Mouse (Mus musculus): ENCODE measurements around the gene Lamb1. TPM values are rescaled to one million over a fixed set of nuclear protein-coding genes. Genes with fewer than 3 reads are reported as not detected.

Lamb1 gene
- total and polyA plus RNA-seq, 3 experiments, result under 0.01 TPM; not detected in 2

DNA sequence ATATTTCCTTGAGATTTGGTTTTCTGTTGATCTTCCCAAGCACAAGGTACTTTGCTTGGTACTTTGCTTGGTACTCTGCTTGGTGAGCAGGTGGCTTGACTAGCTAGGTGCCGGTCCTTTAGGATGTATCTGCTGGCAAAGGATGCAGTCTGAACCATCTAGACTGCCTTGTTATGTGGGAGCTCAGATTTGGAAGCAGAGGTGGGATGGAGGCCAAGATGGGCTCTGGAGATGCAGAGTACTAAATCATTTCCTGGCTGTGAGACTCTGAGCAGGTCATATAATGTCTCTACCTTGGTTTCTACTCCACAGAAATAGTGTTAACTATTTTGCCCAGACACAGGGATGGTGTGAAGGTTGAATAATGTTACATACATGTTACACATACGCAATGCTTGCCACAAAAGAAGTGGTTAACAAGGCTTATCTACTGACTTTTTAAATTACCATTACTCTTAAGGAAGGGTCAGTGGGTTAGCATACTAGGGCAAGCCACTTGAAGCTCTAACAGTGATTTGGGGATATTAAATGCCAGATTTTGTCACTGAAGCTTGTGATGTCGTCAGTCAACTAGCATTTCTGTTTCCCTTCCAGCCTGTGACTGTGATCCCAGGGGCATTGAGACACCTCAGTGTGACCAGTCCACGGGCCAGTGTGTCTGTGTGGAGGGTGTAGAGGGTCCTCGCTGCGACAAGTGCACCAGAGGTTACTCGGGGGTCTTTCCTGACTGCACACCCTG, 52.8 kb downstream of the Lamb1 start:
- in situ Hi-C loops (cut with MboI; ENCODE audit: low pct_ligation_motif_present, low pct_unique_long_range_greater_than_20kb, low sequenced_read_pairs), result no loop called here
- TF ChIP-seq JUND (conservative IDR thresholded peaks at IDR 0.05; ENCODE audit: low read depth, low read length) (no peak), NRF1 (IDR thresholded peaks at IDR 0.05; ENCODE audit: low read depth, low read length) (no peak), GABPA (IDR thresholded peaks at IDR 0.05; ENCODE audit: insufficient replicate concordance, low read depth, low read length) (no peak), EP300 (IDR thresholded peaks at IDR 0.05; ENCODE audit: low read length) (no peak), ELF1 (IDR thresholded peaks at IDR 0.05; ENCODE audit: low read depth, low read length) (no peak), CHD1 (IDR thresholded peaks at IDR 0.05; ENCODE audit: low read depth, low read length) (no peak), USF1 (IDR thresholded peaks at IDR 0.05; ENCODE audit: low read depth, low read length) (no peak), POLR2AphosphoS2 (IDR thresholded peaks at IDR 0.05; ENCODE audit: low read depth, low read length) (no peak), RAD21 (IDR thresholded peaks at IDR 0.05; ENCODE audit: low read depth, low read length) (no peak), ZC3H11A (IDR thresholded peaks at IDR 0.05; ENCODE audit: low read depth, low read length) (no peak), UBTF (IDR thresholded peaks at IDR 0.05; ENCODE audit: low read depth, low read length) (no peak), PAX5 (IDR thresholded peaks at IDR 0.05; ENCODE audit: low read length) (no peak), CTCF (conservative IDR thresholded peaks at IDR 0.05 in 1 of 2, IDR thresholded peaks at IDR 0.05 in 1 of 2; ENCODE audit: low read depth in 2 of 2, low read length in 2 of 2) (no peak), MYC (IDR thresholded peaks at IDR 0.05; ENCODE audit: low read depth, low read length) (no peak), ZMIZ1 (IDR thresholded peaks at IDR 0.05; ENCODE audit: low read depth, low read length) (no peak), MAZ (IDR thresholded peaks at IDR 0.05; ENCODE audit: low read depth, low read length) (no peak), JUN (IDR thresholded peaks at IDR 0.05; ENCODE audit: insufficient read depth, low read depth, low read length) (no peak), POLR2A (IDR thresholded peaks at IDR 0.05; ENCODE audit: low read depth, low read length) (no peak)
- dilution Hi-C loops (cut with MboI; ENCODE audit: extremely low pct_ligation_motif_present, extremely low pct_unique_long_range_greater_than_20kb, low sequenced_read_pairs), result no loop called here

DNA sequence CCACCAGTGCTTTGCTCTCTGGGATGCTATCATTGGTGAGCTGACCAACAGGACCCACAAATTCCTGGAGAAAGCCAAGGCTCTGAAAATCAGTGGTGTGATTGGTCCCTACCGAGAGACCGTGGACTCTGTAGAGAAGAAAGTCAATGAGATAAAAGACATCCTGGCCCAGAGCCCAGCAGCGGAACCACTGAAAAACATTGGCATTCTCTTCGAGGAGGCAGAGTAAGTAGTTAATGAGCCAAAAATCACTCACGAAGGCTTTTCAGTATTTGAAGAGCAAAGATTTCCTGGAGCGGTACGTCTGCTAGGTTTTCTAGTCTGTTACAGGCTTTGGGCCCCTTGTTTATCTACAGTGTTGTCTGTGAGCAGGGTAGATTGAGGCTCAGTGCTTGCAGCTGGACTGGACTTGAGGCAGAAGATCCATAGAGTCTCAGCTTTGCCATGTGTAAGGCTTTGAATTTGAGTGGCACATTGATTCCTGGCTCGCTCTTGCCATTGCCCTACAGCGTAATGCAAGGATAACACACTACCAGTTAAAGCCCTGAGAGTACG, 53.5 kb downstream of the Lamb1 start:
- no peak for DNase-seq (ENCODE audit: extremely low read depth)
- Histone ChIP-seq H3K27me3 (replicated peaks) (no peaks in the 10 kb centered on the region), H3K27ac (ENCODE audit: insufficient read depth, low read depth) (no peak overlapping the region), H3K9ac (ENCODE audit: insufficient read depth, low read depth) (no peak overlapping the region), H3K4me2 (ENCODE audit: insufficient read depth, low read depth, poor library complexity, severe bottlenecking) (no peak overlapping the region), H3K4me3 (replicated peaks in 1 of 3; ENCODE audit: low read depth in 2 of 3, low read length in 2 of 3, poor library complexity in 1 of 3) (no peak overlapping the region), H3K79me2 (replicated peaks; ENCODE audit: control insufficient read depth, extremely low read depth, insufficient read depth, poor library complexity, severe bottlenecking) (no peaks in the 10 kb centered on the region), H3K36me3 (replicated peaks in 1 of 2; ENCODE audit: control insufficient read depth in 1 of 2, insufficient read depth in 1 of 2, low read length in 1 of 2) (no peaks in the 10 kb centered on the region), H3K4me1 (ENCODE audit: control insufficient read depth in 1 of 2, insufficient read depth in 2 of 2) (0 out of 4 replicates have a peak, but pooled peaks cover 0 to 3% of the 10 kb centered on the region in 2 experiments), H3K9me3 (replicated peaks; ENCODE audit: low read length) (no peaks in the 10 kb centered on the region)
- TF ChIP-seq ELF1 (IDR thresholded peaks at IDR 0.05; ENCODE audit: low read depth, low read length), result no peak
- no peak for TF ChIP-seq HCFC1 (IDR thresholded peaks at IDR 0.05; ENCODE audit: low read depth, low read length)
- TF ChIP-seq GABPA (IDR thresholded peaks at IDR 0.05; ENCODE audit: insufficient replicate concordance, low read depth, low read length), result no peak
- no peak for TF ChIP-seq MXI1 (IDR thresholded peaks at IDR 0.05; ENCODE audit: low read depth, low read length)
- TF ChIP-seq RAD21 (IDR thresholded peaks at IDR 0.05; ENCODE audit: low read depth, low read length), result no peak
- no peak for TF ChIP-seq JUN (IDR thresholded peaks at IDR 0.05; ENCODE audit: insufficient read depth, low read depth, low read length)
- TF ChIP-seq BHLHE40 (IDR thresholded peaks at IDR 0.05; ENCODE audit: low read depth, low read length), result no peak
- TF ChIP-seq SIN3A (IDR thresholded peaks at IDR 0.05; ENCODE audit: low read length), result no peak
- no peak for TF ChIP-seq NRF1 (IDR thresholded peaks at IDR 0.05; ENCODE audit: low read depth, low read length)
- no peak for TF ChIP-seq ZC3H11A (IDR thresholded peaks at IDR 0.05; ENCODE audit: low read depth, low read length)
- dilution Hi-C loops (cut with MboI; ENCODE audit: extremely low pct_ligation_motif_present, extremely low pct_unique_long_range_greater_than_20kb, low sequenced_read_pairs) (no loop called here), in situ Hi-C loops (cut with MboI; ENCODE audit: low pct_ligation_motif_present, low pct_unique_long_range_greater_than_20kb, low sequenced_read_pairs) (no loop called here)

More for the DNA sequence above, 52.8 kb downstream of the Lamb1 start:
- no peak for DNase-seq (ENCODE audit: extremely low read depth)
- no peak overlapping the region for H3K4me2 ChIP-seq (ENCODE audit: insufficient read depth, low read depth, poor library complexity, severe bottlenecking)
- no peaks in the 10 kb centered on the region for H3K9me3 ChIP-seq (replicated peaks; ENCODE audit: low read length)
- H3K9ac ChIP-seq (ENCODE audit: insufficient read depth, low read depth), result no peak overlapping the region
- no peak overlapping the region for H3K4me3 ChIP-seq (replicated peaks in 1 of 3; ENCODE audit: low read depth in 2 of 3, low read length in 2 of 3, poor library complexity in 1 of 3)
- no peak overlapping the region for H3K27ac ChIP-seq (ENCODE audit: insufficient read depth, low read depth)
- H3K36me3 ChIP-seq (replicated peaks in 1 of 2; ENCODE audit: control insufficient read depth in 1 of 2, insufficient read depth in 1 of 2, low read length in 1 of 2), result no peaks in the 10 kb centered on the region
- H3K79me2 ChIP-seq (replicated peaks; ENCODE audit: control insufficient read depth, extremely low read depth, insufficient read depth, poor library complexity, severe bottlenecking), result no peaks in the 10 kb centered on the region
- 0 out of 4 replicates have a peak, but pooled peaks cover 0 to 3% of the 10 kb centered on the region in 2 experiments for H3K4me1 ChIP-seq (ENCODE audit: control insufficient read depth in 1 of 2, insufficient read depth in 2 of 2)
- H3K27me3 ChIP-seq (replicated peaks), result no peaks in the 10 kb centered on the region
